Mouse (Mus musculus): Measurements from ENCODE around the gene Abhd14a. TPM values are rescaled to one million over a fixed set of nuclear protein-coding genes. Genes with fewer than 3 reads are reported as not detected.

Gene Abhd14a
- polyA plus RNA-seq, 1 experiment from 2014 or later = 87.0 TPM

DNA sequence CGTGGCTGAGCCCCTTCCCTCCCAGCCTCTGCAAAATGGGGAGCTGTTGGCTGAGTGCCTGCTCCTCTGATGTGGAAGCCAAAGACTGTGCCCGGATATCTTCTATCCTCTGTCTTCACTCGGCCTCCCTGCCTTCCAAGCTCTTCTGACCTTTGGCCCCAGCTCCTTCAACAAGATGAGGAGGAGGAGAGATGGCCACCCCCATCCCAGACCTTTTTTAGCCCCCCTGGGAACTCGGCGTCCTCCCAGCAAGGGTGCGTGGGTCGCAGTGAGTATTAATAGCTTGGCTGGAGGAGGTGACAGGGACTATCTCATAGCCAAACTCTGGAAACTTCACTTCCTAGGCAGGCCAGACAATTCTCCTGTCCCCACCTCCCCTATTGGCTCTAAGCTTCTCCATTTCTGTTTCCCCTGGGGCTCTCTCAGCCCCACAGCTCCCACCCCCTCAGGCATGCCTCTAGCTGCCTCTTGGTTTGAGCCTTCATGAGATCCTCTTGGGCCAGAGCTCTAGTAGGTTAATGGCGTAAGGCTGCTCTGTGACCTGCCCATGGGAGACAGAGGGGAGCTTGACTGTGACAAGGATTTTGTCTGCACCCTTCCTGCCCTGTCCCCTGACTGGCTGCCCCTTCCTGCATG is 40.9 kb downstream of the Abhd14a start:
- ATAC-seq (ENCODE audit: insufficient number of reproducible peaks, low FRiP score, low TSS enrichment, low read depth) = no peak
- WGBS = 45% methylated on average over 8 of the region's 8 CpGs

DNA sequence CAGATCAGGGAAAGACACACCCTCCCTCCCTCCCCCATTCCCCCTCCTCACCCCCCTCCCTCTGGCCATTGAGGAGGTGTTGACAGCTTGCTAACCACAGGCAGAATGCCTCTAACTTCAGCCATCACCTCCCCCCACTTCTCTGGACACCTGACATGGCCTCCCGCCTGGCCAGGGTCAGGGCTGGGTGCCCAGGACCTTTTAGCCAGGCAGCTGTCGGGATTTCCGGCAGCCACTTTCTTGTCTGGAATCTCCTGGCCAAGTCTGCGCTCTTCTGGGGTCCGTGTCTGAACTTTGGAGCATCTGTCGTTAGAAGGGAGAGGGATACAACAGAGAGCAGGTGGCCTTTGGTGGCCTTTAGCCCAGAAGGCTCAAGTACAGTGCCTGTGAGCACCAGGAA is 42.2 kb downstream of the Abhd14a start:
- no peak; the same call in 1 of the 2 replicates for ATAC-seq (ENCODE audit: insufficient number of reproducible peaks, low FRiP score, low TSS enrichment, low read depth)
- H3K27ac ChIP-seq (replicated peaks) = no peak overlapping the region
- H3K9ac ChIP-seq = no peak overlapping the region
- no peaks in the 10 kb centered on the region for H3K9me3 ChIP-seq (replicated peaks)
- no peak overlapping the region for H3K4me3 ChIP-seq (replicated peaks)
- 36% methylated on average over 6 of the region's 6 CpGs for WGBS
- H3K36me3 ChIP-seq = no peaks in the 10 kb centered on the region
- H3K4me2 ChIP-seq (replicated peaks) = no peak overlapping the region
- no peaks in the 10 kb centered on the region for H3K27me3 ChIP-seq
- H3K4me1 ChIP-seq = peaks cover 20% of the 10 kb centered on the region

More for the DNA sequence above, 40.9 kb downstream of the Abhd14a start:
- Histone ChIP-seq H3K4me2 (replicated peaks) (no peak overlapping the region), H3K9ac (no peak overlapping the region), H3K27me3 (no peaks in the 10 kb centered on the region), H3K4me3 (replicated peaks) (no peak overlapping the region), H3K9me3 (replicated peaks) (no peaks in the 10 kb centered on the region), H3K36me3 (no peaks in the 10 kb centered on the region), H3K4me1 (peaks cover 22% of the 10 kb centered on the region), H3K27ac (replicated peaks) (no peak overlapping the region)

DNA sequence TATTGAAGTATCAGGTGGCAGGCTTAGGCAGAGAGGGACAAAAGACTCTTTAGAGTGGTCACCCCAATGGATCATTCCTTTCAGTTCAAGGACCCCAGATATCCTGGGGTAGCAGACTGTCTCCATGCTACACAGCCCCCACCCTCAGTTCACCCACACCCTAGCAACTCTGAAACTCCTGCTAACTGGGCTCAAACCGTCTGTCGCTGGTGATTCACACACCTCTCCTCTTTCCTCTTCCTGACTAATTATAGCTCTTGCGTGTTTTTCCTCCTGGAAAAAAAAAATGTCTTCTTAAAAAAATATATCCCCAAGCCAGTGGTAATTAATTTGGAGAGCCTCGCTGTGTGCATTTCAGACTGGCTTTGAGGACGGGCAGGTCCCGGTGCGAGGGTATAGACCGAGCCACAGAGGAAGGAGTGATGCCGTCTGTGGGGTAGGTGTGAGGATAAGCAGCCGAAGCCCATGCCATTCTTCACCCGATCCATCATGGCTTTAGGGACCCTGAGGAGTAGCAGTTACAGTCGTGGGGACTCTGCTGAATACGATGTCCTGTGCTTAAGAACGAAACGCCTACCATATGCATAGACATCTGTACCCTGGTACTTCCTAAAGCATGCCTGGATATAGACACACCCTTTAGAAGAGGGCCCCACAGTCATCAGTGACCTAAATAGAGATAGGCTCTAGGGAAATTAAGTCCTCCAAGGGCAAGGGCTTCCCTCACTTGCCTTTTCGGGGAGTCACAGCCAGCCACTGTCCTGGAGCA is 44.7 kb downstream of the Abhd14a start:
- Histone ChIP-seq H3K9me3 (replicated peaks) (no peaks in the 10 kb centered on the region), H3K4me2 (replicated peaks) (no peak overlapping the region)
- 61% methylated on average over 16 of the region's 16 CpGs for WGBS

DNA sequence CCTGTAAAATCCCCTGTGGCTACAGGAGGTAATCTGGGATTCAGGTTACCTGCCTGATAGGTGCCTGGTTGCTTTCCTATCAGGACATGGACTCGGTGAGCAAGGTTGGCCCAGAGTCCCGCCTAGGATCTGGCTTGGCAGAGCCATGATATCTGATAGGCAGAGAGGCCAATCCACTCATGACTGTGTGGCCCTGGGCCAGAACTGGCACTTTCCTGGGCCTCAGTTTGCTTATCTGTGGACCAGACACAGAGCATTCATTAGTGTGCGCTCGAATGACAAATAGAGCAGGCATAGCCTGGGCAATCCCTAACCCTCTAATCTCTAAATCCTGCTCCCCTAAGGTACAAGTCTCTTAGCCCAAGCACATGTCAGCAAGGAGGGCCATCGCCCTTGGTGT is 45.3 kb downstream of the Abhd14a start:
- H3K9ac ChIP-seq = no peak overlapping the region
- no peak overlapping the region for H3K4me3 ChIP-seq (replicated peaks)
- H3K4me2 ChIP-seq (replicated peaks) = no peak overlapping the region
- no peaks in the 10 kb centered on the region for H3K9me3 ChIP-seq (replicated peaks)
- peaks cover 26% of the 10 kb centered on the region for H3K4me1 ChIP-seq
- no peaks in the 10 kb centered on the region for H3K36me3 ChIP-seq
- no peak for ATAC-seq (ENCODE audit: insufficient number of reproducible peaks, low FRiP score, low TSS enrichment, low read depth)
- H3K27ac ChIP-seq (replicated peaks) = no peak overlapping the region
- no peaks in the 10 kb centered on the region for H3K27me3 ChIP-seq
- WGBS = 75% methylated on average over 5 of the region's 5 CpGs

More for the DNA sequence above, 44.7 kb downstream of the Abhd14a start:
- no peak for ATAC-seq (ENCODE audit: insufficient number of reproducible peaks, low FRiP score, low TSS enrichment, low read depth)
- peaks cover 26% of the 10 kb centered on the region for H3K4me1 ChIP-seq
- no peak overlapping the region for H3K4me3 ChIP-seq (replicated peaks)
- H3K36me3 ChIP-seq = no peaks in the 10 kb centered on the region
- no peaks in the 10 kb centered on the region for H3K27me3 ChIP-seq
- H3K27ac ChIP-seq (replicated peaks) = no peak overlapping the region
- no peak overlapping the region for H3K9ac ChIP-seq

DNA sequence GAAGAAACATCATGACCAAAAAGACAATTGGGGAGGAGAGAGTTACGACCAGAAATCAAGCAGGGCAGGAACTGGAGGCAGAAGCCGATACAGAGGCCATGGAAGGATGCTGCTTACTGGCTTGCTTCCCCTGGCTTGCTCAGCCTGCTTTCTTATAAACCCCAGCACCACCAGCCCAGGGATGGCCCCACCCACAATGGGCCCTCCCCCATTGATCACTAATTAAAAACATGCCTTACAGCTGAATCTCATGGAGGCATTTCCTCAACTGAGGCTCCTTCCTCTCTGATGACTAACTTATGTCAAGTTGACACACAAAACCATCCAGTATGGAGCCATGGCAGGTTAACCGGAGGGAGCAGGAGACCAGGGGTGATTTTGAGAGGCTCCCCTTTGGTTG is 47.7 kb downstream of the Abhd14a start:
- H3K27ac ChIP-seq (replicated peaks) = no peak overlapping the region
- H3K9me3 ChIP-seq (replicated peaks) = no peaks in the 10 kb centered on the region
- H3K4me3 ChIP-seq (replicated peaks) = no peak overlapping the region
- H3K4me1 ChIP-seq = peaks cover 30% of the 10 kb centered on the region
- no peak overlapping the region for H3K9ac ChIP-seq
- H3K27me3 ChIP-seq = no peaks in the 10 kb centered on the region
- H3K36me3 ChIP-seq = no peaks in the 10 kb centered on the region
- H3K4me2 ChIP-seq (replicated peaks) = no peak overlapping the region
- ATAC-seq (ENCODE audit: insufficient number of reproducible peaks, low FRiP score, low TSS enrichment, low read depth) = no peak
- 57% methylated on average over 3 of the region's 3 CpGs for WGBS

DNA sequence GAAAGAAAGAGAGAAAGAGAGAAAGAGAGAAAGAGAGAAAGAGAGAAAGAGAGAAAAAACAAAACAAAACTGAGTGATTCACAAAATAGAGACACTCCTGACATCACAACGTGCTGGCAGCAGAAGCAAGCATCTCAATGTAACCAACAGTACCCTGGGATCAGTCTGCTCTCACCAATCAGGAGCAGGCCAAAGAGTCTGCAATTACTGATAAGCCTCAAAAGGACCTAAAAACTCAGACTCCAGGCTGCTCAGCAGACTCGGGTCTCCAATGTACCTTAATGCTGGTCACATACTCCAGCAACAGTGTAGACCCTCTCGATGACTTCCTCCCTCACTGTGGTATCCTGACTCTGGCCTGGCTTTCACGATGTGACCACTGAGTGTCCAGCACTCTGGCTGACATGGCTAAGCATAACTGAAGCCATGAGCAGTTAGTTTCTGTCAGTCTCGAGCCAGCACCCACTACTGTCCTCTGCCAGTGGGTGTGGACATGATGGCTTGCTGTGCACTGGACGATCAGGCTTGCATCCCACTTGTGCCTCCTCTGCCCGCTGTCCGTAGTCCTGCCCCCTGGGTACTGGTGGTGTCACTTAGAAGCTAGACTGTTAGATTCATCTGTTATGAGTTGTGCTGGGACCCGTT is 48.7 kb downstream of the Abhd14a start:
- H3K9ac ChIP-seq = no peak overlapping the region
- H3K36me3 ChIP-seq = no peaks in the 10 kb centered on the region
- peaks cover 39% of the 10 kb centered on the region for H3K4me1 ChIP-seq
- H3K4me3 ChIP-seq (replicated peaks) = no peak overlapping the region
- H3K27me3 ChIP-seq = no peaks in the 10 kb centered on the region
- no peaks in the 10 kb centered on the region for H3K9me3 ChIP-seq (replicated peaks)
- H3K4me2 ChIP-seq (replicated peaks) = no peak overlapping the region
- ATAC-seq (ENCODE audit: insufficient number of reproducible peaks, low FRiP score, low TSS enrichment, low read depth) = no peak
- 82% methylated on average over 9 of the region's 9 CpGs for WGBS
- H3K27ac ChIP-seq (replicated peaks) = no peak overlapping the region

DNA sequence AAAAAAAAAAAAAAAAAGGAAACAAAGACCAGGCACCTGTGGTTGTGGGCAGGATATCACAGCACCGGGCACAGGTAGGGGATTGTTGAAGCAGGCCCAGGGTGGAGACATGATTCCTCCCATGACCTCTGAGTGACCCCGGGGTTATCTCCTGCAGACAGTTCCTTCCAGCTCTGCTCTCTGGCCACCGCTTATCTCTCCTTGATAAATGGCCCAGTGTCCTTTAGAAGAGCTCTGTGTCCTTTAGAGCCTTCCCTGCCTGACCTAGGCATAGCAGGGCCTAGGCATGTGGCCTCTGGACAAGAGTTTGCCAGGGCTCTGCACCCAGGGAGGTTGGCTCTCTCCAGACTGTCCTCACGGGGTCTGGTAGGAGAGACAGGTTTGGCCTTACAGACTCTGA is 49.7 kb downstream of the Abhd14a start:
- WGBS = 72% methylated on average over 4 of the region's 4 CpGs
- Histone ChIP-seq H3K27ac (replicated peaks) (no peak overlapping the region), H3K36me3 (no peaks in the 10 kb centered on the region), H3K4me3 (replicated peaks) (no peak overlapping the region), H3K9ac (no peak overlapping the region), H3K4me2 (replicated peaks) (no peak overlapping the region), H3K4me1 (peaks cover 34% of the 10 kb centered on the region), H3K27me3 (no peaks in the 10 kb centered on the region), H3K9me3 (replicated peaks) (no peaks in the 10 kb centered on the region)
- no peak for ATAC-seq (ENCODE audit: insufficient number of reproducible peaks, low FRiP score, low TSS enrichment, low read depth)

DNA sequence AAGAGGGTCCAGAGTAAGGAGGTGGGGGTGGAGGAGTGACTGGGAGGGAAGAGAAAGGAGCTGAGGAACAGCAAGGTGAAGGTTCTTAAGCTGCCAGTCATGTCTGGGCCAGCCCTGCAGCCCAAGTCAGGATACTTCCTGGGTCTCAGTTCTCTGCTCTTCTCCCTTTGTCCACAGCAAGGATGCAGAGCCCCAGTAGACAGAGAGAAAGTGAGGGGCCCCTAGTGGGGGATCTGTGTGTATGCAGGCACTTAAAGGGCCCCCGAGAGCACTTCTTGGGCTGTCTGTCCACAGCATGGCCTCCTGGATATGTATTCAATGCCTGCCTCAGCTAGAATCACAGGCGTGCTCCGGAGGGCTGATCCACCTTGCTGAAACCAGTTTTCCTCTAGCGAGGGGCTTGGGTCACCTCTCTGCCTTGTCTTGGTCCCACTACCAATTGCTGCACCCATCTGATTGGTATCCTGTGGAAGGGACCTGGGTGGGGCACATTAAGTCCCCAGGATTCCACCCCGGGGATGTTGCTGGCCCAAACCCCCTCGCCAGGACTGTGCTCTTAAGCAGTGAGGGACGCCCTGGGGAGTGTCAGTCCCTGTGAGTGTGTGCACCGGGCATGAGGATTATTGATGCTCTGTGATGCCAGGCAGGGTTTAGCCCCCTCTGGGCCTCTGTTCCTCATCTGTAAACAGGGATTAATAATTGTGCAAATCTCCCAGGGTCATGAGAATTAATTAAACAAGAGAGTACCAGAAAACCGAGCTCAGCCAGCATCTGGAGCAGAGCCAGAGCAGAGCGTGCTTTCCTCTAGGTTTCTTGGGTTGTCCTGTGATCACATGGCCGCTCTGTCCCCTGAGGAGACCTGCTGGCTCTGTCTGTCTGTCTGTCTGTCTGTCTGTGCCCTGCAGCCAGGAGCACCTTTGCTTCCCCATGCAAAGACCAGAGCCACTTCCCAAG is 52.6 kb downstream of the Abhd14a start:
- H3K9ac ChIP-seq = no peak overlapping the region
- H3K9me3 ChIP-seq (replicated peaks) = no peaks in the 10 kb centered on the region
- no peaks in the 10 kb centered on the region for H3K36me3 ChIP-seq
- H3K4me3 ChIP-seq (replicated peaks) = no peak overlapping the region
- 41% methylated on average over 11 of the region's 11 CpGs for WGBS
- H3K4me2 ChIP-seq (replicated peaks) = no peak overlapping the region
- H3K27me3 ChIP-seq = no peaks in the 10 kb centered on the region
- H3K27ac ChIP-seq (replicated peaks) = no peak overlapping the region
- peaks cover 31% of the 10 kb centered on the region for H3K4me1 ChIP-seq
- no peak; the same call in 1 of the 2 replicates for ATAC-seq (ENCODE audit: insufficient number of reproducible peaks, low FRiP score, low TSS enrichment, low read depth)

DNA sequence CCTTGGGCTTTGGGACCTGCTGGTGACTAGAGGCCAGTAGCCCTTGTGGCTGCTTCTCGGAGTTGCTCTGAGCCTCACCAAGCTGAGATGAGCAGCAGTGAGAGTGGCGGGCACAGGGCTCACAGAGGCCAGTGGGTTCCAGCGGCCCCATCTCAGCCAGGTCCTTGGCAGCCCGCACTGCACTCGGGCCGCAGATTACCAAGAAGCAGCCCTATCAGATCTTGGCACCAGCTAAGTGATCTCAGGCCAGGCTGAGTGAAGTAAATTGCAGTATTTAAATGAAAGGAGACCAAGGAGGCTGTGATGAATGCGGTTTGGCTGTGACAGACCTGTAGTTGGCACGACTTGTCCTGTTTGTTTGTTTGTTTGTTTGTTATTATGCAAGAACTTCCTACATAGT is 53.9 kb downstream of the Abhd14a start:
- H3K4me3 ChIP-seq (replicated peaks) = no peak overlapping the region
- H3K36me3 ChIP-seq = no peaks in the 10 kb centered on the region
- H3K9ac ChIP-seq = no peak overlapping the region
- no peaks in the 10 kb centered on the region for H3K9me3 ChIP-seq (replicated peaks)
- H3K27ac ChIP-seq (replicated peaks) = no peak overlapping the region
- ATAC-seq (ENCODE audit: insufficient number of reproducible peaks, low FRiP score, low TSS enrichment, low read depth) = no peak
- WGBS = 80% methylated on average over 8 of the region's 8 CpGs
- H3K4me2 ChIP-seq (replicated peaks) = no peak overlapping the region
- peaks cover 27% of the 10 kb centered on the region for H3K4me1 ChIP-seq
- no peaks in the 10 kb centered on the region for H3K27me3 ChIP-seq

DNA sequence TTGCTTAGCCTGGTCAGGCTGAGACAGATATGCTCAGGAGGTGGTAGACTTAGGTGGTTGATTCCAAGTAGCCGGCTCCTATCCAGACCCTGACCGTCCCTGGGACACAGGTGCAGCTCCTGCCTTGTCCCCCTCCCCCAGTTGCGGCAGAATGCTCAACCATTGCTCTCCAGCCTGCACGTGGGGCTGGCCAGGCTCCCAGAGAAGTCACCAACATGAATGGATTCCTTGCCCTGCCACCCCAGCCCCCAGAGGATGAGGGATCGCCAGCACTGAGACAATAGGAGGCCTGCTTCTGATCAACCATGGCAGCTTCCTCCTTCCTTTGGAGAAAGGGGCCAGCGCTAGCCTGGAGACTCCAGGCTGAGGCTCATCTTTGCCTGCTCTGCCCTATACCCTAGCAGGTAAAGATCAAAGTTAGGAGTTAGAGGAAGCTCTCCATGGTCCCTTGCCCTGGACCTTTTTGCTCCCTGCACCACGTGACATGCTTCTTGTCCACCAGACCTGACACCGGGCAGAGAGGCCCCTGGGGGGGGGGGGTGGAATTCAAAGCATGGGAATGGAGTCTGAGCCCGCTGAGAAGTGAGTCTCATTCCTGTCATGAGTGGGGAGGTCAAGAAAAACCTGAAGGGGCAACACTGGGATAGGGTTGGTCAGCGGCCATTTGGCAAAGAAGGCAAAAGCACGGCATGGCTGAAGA is 54.5 kb downstream of the Abhd14a start:
- no peak overlapping the region for H3K4me2 ChIP-seq (replicated peaks)
- peaks cover 27% of the 10 kb centered on the region for H3K4me1 ChIP-seq
- no peak overlapping the region for H3K9ac ChIP-seq
- no peaks in the 10 kb centered on the region for H3K27me3 ChIP-seq
- 73% methylated on average over 11 of the region's 11 CpGs for WGBS
- H3K27ac ChIP-seq (replicated peaks) = no peak overlapping the region
- H3K9me3 ChIP-seq (replicated peaks) = no peaks in the 10 kb centered on the region
- no peak for ATAC-seq (ENCODE audit: insufficient number of reproducible peaks, low FRiP score, low TSS enrichment, low read depth)
- H3K36me3 ChIP-seq = no peaks in the 10 kb centered on the region
- no peak overlapping the region for H3K4me3 ChIP-seq (replicated peaks)

Measured in embryonic facial prominence, embryonic 15.5 days (tissue).